Mouse (Mus musculus) heart, adult 2 months (tissue): ENCODE data around the gene Gm28079. TPM values are rescaled to one million over a fixed set of nuclear protein-coding genes. Genes with fewer than 3 reads are reported as not detected.
"Not testable (repeated sequence)": the region's sequence is repeated elsewhere in the genome, so short reads cannot be mapped to it uniquely, and the experiment has no call there.

Experiments used
- DNase-seq, 2 experiments: peaks; one replicate each; pipeline ENCODE4 v3.0.0; 2021
- H3K27ac ChIP-seq: fragments of 200-600 bp; 2 replicates; pipeline ENCODE4 v1.8.1; 2022
- H3K27me3 ChIP-seq: fragments of 200-500 bp; 2 replicates; pipeline ENCODE4 v1.6.1; 2012; ENCODE audit warnings: mild to moderate bottlenecking, low read length, inconsistent platforms, mixed read lengths; ENCODE audit not compliant: control insufficient read depth, insufficient read depth
- H3K36me3 ChIP-seq: fragments of 200-500 bp; 2 replicates; pipeline ENCODE4 v1.6.1; 2012; ENCODE audit warnings: low read length, inconsistent platforms; ENCODE audit not compliant: control insufficient read depth, insufficient read depth
- H3K4me1 ChIP-seq: fragments of 200-500 bp; 2 replicates; pipeline ENCODE4 v1.6.1; 2011; ENCODE audit warnings: low read length; ENCODE audit not compliant: control insufficient read depth, insufficient read depth
- H3K4me3 ChIP-seq: fragments of 200-600 bp; 2 replicates; pipeline ENCODE4 v1.8.1; 2022
- H3K79me2 ChIP-seq: fragments of 200-500 bp; replicated peaks from 2 replicates; pipeline ENCODE4 v1.6.1; 2012; ENCODE audit warnings: mild to moderate bottlenecking, inconsistent platforms, low read length, moderate library complexity, mixed read lengths; ENCODE audit not compliant: control insufficient read depth, insufficient read depth
- H3K9ac ChIP-seq: fragments of 200-500 bp; 2 replicates; pipeline ENCODE4 v1.6.1; 2012; ENCODE audit warnings: low read depth, mild to moderate bottlenecking, control low read depth, inconsistent platforms, low read length, mixed read lengths
- WGBS: fragments of 180-500 bp; shearing (Covaris S2); methylation state at CpG from one replicate; pipeline ENCODE4 v1.1.7; 2018; 5-methylcytosine and 5-hydroxymethylcytosine counted together
- intact Hi-C: fragments of 180-260 bp; cut with DNase I; formaldehyde crosslinking; loops from one replicate; pipeline ENCODE4 v1.15.1; 2025
- long read RNA-seq: library from polyadenylated mRNA; stranded (forward); transcript quantifications from one replicate; pipeline ENCODE4 v2.0.0, GENCODE M21; 2021
- polyA plus RNA-seq: library from polyadenylated mRNA; depleted of rRNA; stranded (reverse); fragments of >200 nt; gene quantifications from 2 replicates; pipeline ENCODE4 v1.2.3, GENCODE M21; 2012; rRNA removed
- total RNA-seq, 2 experiments: library from RNA; stranded (reverse); gene quantifications; 2 replicates each; pipeline ENCODE4 v1.2.3; 2021

The Gm28079 gene
- total RNA-seq (not detected), polyA plus RNA-seq (not detected in 2 replicates)
- long read RNA-seq: 0 reads

- H3K4me1 ChIP-seq, H3K9ac ChIP-seq, intact Hi-C loops, DNase-seq, H3K27ac ChIP-seq, H3K4me3 ChIP-seq, H3K36me3 ChIP-seq, H3K27me3 ChIP-seq, H3K79me2 ChIP-seq: not testable (repeated sequence)
- no CpG with 5 or more reads among the region's 1 CpGs for WGBS
Measured at GRCm38 (mm10) chrY:70014799-70015198, at the start of gene Gm28079. TSS of gene Gm28079 (minus strand) at chrY:70014899.
